Mouse (Mus musculus) midbrain, postnatal 0 days (tissue): ENCODE results near the gene Wdr47. TPM values are rescaled to one million over a fixed set of nuclear protein-coding genes. Genes with fewer than 3 reads are reported as not detected.

ENCODE experiments used
- ATAC-seq: fragments of 200-750 bp; cut with Nextera tagmentation; 2 replicates; pipeline ENCODE4 v1.8.0; 2017; ENCODE audit warnings: moderate number of reproducible peaks, mild to moderate bottlenecking, moderate TSS enrichment, moderate library complexity; ENCODE audit not compliant: low FRiP score
- DNase-seq: peaks from one replicate; pipeline ENCODE4 v3.0.0-alpha.2; 2015; ENCODE audit warnings: low spot score
- H3K27ac ChIP-seq: fragments of 300-500 bp; sonication (generic); 2 replicates; pipeline ENCODE4 v1.5.1; 2014; ENCODE audit warnings: low read depth, mild to moderate bottlenecking, low read length, mixed read lengths
- H3K27me3 ChIP-seq: fragments of 300-500 bp; sonication (generic); 2 replicates; pipeline ENCODE4 v1.6.1; 2014; ENCODE audit warnings: low read length, control low read depth, mixed read lengths; ENCODE audit not compliant: insufficient read depth
- H3K36me3 ChIP-seq: fragments of 300-500 bp; sonication (generic); 2 replicates; pipeline ENCODE4 v1.6.1; 2014; ENCODE audit warnings: low read length, control low read depth, mixed read lengths; ENCODE audit not compliant: insufficient read depth
- H3K4me1 ChIP-seq: fragments of 300-500 bp; sonication (generic); 2 replicates; pipeline ENCODE4 v1.6.1; 2014; ENCODE audit warnings: mild to moderate bottlenecking, control low read depth, antibody characterized with exemption, low read length, mixed read lengths; ENCODE audit not compliant: insufficient read depth
- H3K4me2 ChIP-seq: fragments of 300-500 bp; sonication (generic); 2 replicates; pipeline ENCODE4 v1.6.1; 2014; ENCODE audit warnings: low read depth, mild to moderate bottlenecking, low read length, mixed read lengths; ENCODE audit not compliant: poor library complexity, severe bottlenecking
- H3K4me3 ChIP-seq: fragments of 300-500 bp; sonication (generic); 2 replicates; pipeline ENCODE4 v1.5.1; 2014; ENCODE audit warnings: low read depth, mild to moderate bottlenecking, low read length, moderate library complexity
- H3K9ac ChIP-seq: fragments of 300-500 bp; sonication (generic); replicated peaks from 2 replicates; pipeline ENCODE4 v1.6.1; 2014; ENCODE audit warnings: mild to moderate bottlenecking, low read length, moderate library complexity, mixed read lengths; ENCODE audit not compliant: poor library complexity, severe bottlenecking
- H3K9me3 ChIP-seq: fragments of 300-500 bp; sonication (generic); 2 replicates; pipeline ENCODE4 v1.6.1; 2016; ENCODE audit warnings: low read length, control low read depth
- CTCF ChIP-seq: IDR thresholded peaks from 2 replicates; pipeline ENCODE4 v1.5.1; 2016; ENCODE audit warnings: antibody characterized with exemption, mild to moderate bottlenecking
- WGBS: fragments of 180-500 bp; shearing (Covaris S2); extraction: QIAGEN DNeasy Blood & Tissue Kit; methylation state at CpG from one replicate; pipeline ENCODE4 v1.1.7; 2014; 5-methylcytosine and 5-hydroxymethylcytosine counted together
- polyA plus RNA-seq: library from polyadenylated mRNA; unstranded; fragments of >200 nt; fragmentation: Nextera tagmentation; extraction: Ambion mirVana; gene quantifications from 2 replicates; pipeline ENCODE4 v1.2.1, GENCODE M21; 2015
- total RNA-seq: library from RNA; depleted of rRNA; stranded (reverse); fragments of >200 nt; gene quantifications from 2 replicates; pipeline ENCODE4 v1.2.3, GENCODE M21; 2014; rRNA removed

The Wdr47 gene
- total RNA-seq = 77.6 and 84.9 TPM in 2 replicates
- polyA plus RNA-seq = 80.1 and 86.0 TPM in 2 replicates

DNA sequence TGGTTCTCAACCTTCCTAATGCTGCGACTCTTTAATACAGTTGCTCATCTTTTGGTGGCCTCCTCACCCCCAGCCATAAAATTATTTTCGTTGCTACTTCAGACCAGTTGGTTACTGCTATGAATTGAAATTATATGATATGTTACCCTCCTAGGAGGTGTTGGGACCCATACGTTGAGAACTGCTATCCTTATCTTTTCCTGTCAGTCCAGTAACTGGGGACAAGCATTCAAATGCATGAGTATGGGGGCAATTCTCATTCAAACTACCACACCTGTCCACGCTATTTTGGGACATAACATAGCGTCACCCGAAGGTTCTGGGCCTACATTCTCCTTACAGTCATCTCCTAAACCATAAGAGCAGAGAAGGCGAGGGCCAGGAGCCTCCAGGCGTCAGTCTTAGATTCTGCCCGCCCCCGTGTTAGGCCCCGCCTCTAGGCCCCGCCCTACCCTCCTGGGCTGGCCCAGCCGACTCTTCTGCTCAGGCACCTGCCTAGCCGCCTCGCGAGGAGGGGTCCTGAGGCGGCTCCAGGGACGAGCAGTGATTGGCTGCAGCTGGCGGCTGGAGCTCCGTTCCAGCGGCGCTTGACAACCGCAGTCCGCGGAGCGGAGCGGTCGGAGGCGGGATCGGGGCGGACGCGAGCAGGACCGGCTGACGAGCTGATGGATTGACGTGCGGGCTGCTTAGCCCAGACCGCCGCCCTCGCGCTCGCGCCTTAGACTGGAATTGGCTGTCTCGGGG, at the start of gene Wdr47:
Gene Wdr47 (plus strand): TSS at position 494 of the 744 bp plus-strand sequence.
- peak within 1 kb of the TSS; percentile 96 for H3K9ac ChIP-seq
- no peaks in the 10 kb centered on the region for H3K36me3 ChIP-seq
- peak; percentile 2; the same call in 1 of the 2 replicates for TF ChIP-seq CTCF
- H3K4me3 ChIP-seq = peak within 1 kb of the TSS; percentile 79
- 5% methylated on average over 44 of the region's 44 CpGs for WGBS
- H3K27ac ChIP-seq = peak within 1 kb of the TSS; percentile 95
- H3K4me2 ChIP-seq = peak within 1 kb of the TSS; percentile 77
- H3K4me1 ChIP-seq = peaks cover 5% of the 10 kb centered on the region; the same call in 1 of the 2 replicates
- no peaks in the 10 kb centered on the region for H3K27me3 ChIP-seq
- H3K9me3 ChIP-seq = no peaks in the 10 kb centered on the region
- peak; percentile 99 for ATAC-seq
- DNase-seq = peak; percentile 98

DNA sequence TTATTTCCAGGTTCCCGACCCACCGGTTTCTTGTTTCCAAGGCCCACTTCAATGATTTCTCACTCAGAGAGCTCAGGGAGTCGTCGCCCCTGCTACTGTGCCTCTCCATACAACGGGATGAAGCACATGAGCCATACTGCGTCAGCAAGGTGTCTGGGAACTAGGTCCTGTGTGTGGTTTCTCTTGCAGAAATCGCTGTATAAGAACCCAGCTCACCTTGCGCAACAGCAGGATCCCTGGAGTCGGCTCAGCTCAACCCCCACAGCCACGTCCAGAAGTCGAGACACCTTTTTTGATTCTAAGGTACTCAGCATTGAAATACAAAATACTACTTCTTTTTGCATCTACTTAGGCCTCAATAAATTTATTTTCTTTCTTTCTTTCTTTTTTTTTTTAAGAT, 48.8 kb upstream of the Wdr47 start:
- Histone ChIP-seq H3K4me1 (peaks cover 3% of the 10 kb centered on the region; the same call in 1 of the 2 replicates), H3K9me3 (no peaks in the 10 kb centered on the region), H3K9ac (no peak overlapping the region), H3K36me3 (no peaks in the 10 kb centered on the region), H3K4me3 (no peak overlapping the region), H3K27ac (no peak overlapping the region), H3K27me3 (no peaks in the 10 kb centered on the region), H3K4me2 (no peak overlapping the region)
- WGBS = 81% methylated on average over 11 of the region's 11 CpGs
- DNase-seq (no peak), ATAC-seq (no peak)
- TF ChIP-seq CTCF = no peak

DNA sequence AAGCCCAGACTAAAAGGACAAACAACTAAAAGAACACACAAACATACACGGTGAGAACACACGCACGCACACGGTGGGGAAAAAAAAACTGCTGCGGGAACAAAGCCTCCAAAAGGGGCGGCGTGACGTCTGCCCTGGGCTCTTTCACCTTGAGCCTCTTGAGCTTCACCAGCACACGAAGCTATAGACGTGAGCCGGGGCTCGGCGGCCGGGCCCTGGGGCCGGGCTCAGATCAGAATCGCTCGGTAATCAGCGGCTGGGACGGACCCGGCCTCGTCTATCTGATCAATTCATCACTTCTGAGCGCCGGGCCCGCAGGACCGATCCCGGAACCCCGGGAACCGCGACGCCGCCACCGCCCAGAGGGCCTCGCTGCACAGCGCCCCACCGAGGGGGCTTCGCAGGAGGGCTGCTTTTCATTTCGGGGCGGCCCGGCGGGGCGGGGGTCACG, 36.9 kb upstream of the Wdr47 start:
- WGBS = under 1% methylated on average over 37 of the region's 42 CpGs
- Histone ChIP-seq H3K4me3 (peak overlapping the region; percentile 76), H3K9me3 (no peaks in the 10 kb centered on the region), H3K4me1 (peaks cover 4% of the 10 kb centered on the region; the same call in 1 of the 2 replicates), H3K27ac (peak overlapping the region; percentile 96), H3K27me3 (no peaks in the 10 kb centered on the region), H3K4me2 (peak overlapping the region; percentile 80), H3K9ac (peak overlapping the region; percentile 97), H3K36me3 (peaks cover 19% of the 10 kb centered on the region)
- TF ChIP-seq CTCF = no peak
- ATAC-seq (peak; percentile 69), DNase-seq (peak; percentile 21)

DNA sequence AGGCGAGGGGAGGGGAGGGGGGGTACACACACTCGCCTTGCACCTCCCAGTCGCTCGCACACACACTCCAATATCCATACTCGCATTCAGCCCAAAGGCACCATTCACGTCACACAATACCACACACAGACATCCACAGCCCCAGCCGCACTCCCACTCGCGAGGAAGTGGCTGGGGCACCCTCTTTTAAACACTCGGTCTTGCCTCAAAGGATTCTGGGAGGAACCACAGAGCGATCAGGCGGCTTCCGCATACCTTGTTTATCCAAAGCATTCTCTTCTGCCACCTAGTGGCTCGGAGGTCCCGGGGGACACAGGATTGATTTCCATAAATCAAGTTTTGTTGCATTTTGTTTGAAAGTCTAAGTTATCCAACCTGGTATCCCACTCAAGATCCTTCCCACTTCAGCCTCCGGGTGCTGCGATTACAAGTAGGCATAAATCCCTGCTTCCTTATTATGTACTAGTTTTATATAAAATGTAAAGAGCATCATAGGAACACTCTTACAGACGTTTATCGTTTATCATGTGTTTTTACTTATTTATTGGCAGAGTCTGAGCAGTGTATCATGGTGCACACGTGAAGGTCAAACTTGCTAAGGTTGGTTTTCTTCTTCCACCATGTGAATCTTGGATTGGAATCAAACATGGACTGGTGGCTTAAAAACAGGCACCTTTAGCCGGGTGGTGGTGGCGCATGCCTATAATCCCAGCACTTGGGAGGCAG, 36.3 kb upstream of the Wdr47 start:
- Histone ChIP-seq H3K4me3 (peak overlapping the region; percentile 76), H3K36me3 (peaks cover 19% of the 10 kb centered on the region), H3K27me3 (no peaks in the 10 kb centered on the region), H3K9ac (peak overlapping the region; percentile 97), H3K27ac (peak overlapping the region; percentile 96), H3K4me2 (peak overlapping the region; percentile 80), H3K9me3 (no peaks in the 10 kb centered on the region), H3K4me1 (peaks cover 4% of the 10 kb centered on the region; the same call in 1 of the 2 replicates)
- peak; percentile 98 for ATAC-seq
- TF ChIP-seq CTCF = peak; percentile 96
- peak; percentile 99 for DNase-seq
- 18% methylated on average over 22 of the region's 22 CpGs for WGBS

- H3K4me3 ChIP-seq = no peak overlapping the region
- peaks cover 19% of the 10 kb centered on the region for H3K36me3 ChIP-seq
- ATAC-seq (no peak), DNase-seq (no peak)
- H3K27ac ChIP-seq = no peak overlapping the region
- no peaks in the 10 kb centered on the region for H3K9me3 ChIP-seq
- H3K4me2 ChIP-seq = no peak overlapping the region
- TF ChIP-seq CTCF = no peak
- no peak overlapping the region for H3K9ac ChIP-seq
- H3K4me1 ChIP-seq = peaks cover 4% of the 10 kb centered on the region; the same call in 1 of the 2 replicates
- no peaks in the 10 kb centered on the region for H3K27me3 ChIP-seq
- WGBS = 92% methylated on average over 4 of the region's 4 CpGs
These were observed 33.2 kb upstream of the Wdr47 start for GRCm38 (mm10) chr3:108557888-108558287.
